Mouse (Mus musculus): ENCODE data around the gene Egfl7.

DNA sequence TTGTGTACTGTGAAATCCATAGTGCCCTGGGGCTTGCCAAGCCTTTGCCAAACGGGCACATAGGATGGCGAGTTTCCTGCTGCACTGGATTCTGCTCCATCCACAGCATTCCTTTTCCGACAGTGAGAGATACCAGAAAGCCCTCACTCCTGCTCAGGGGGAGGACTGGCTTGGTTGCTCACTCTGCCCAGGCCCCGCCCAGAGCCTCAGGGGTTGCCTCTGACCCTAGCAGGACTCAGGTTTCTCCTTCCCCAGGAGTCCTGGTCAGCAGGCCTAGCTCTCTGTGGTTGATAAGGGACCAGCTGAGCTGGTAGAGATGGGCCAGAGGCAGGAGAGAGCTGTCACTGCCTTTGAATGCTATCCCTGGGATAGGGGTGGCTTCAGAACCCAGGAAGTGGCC, 8.8 kb downstream of the Egfl7 start:
- TF ChIP-seq CTCF (IDR thresholded peaks at IDR 0.05; ENCODE audit: borderline replicate concordance, insufficient read depth, low read length): no peak
- no peak for TF ChIP-seq POLR2A (IDR thresholded peaks at IDR 0.05; ENCODE audit: low read depth, low read length)
